In genomic region chr11:70026689-70027088, GRCm38 (mm10) we compare ENCODE assay signal across 8 mouse cellular contexts. TPM values are rescaled to one million over a fixed set of nuclear protein-coding genes. Genes with fewer than 3 reads are reported as not detected.
DNase-seq lines count a peak whose midpoint lies in the region; ATAC-seq lines count a peak whose summit lies in the region.

No protein-coding gene starts in this region.

- H3K27ac ChIP-seq in heart, embryonic 10.5 days: peak overlapping the region; percentile 73
- H3K27ac ChIP-seq in midbrain, embryonic 15.5 days: peak overlapping the region; percentile 98

- ATAC-seq in midbrain, embryonic 15.5 days (replicated peaks): no peak

- H3K4me1 ChIP-seq in heart, embryonic 10.5 days: peaks cover 80% of the 10 kb centered on the region
- H3K4me1 ChIP-seq in midbrain, embryonic 15.5 days: peaks cover 92% of the 10 kb centered on the region

- DNase-seq in layer of hippocampus, postnatal 10 days (ENCODE audit: low spot score in 2 of 2): peak; percentile 48 to 63
- DNase-seq in layer of hippocampus, adult 8-10 months (ENCODE audit: low spot score in 2 of 2): no peak
- peak; percentile 84 for DNase-seq in embryo, embryonic 11 days
- peak; percentile 86 for DNase-seq in heart, embryonic 10.5 days (ENCODE audit: low spot score)
- peak; percentile 26 to 40 for DNase-seq in kidney, postnatal 36 days
- no peak for DNase-seq in layer of hippocampus, adult 9-10 months (ENCODE audit: low spot score)
- DNase-seq in left cerebral cortex, adult 9 months (ENCODE audit: low spot score in 2 of 2): no peak

- under 1% methylated on average over 19 of the region's 19 CpGs for WGBS in heart, embryonic 10.5 days
- 3% methylated on average over 19 of the region's 19 CpGs for WGBS in midbrain, embryonic 15.5 days

- H3K4me2 ChIP-seq in midbrain, embryonic 15.5 days: peak overlapping the region; percentile 66

- H3K4me3 ChIP-seq in heart, embryonic 10.5 days: peak overlapping the region; percentile 54
- H3K4me3 ChIP-seq in midbrain, embryonic 15.5 days: peak overlapping the region; percentile 19

- peaks cover 12% of the 10 kb centered on the region for H3K27me3 ChIP-seq in heart, embryonic 10.5 days (ENCODE audit: insufficient read depth, poor library complexity, severe bottlenecking)
- no peaks in the 10 kb centered on the region for H3K27me3 ChIP-seq in midbrain, embryonic 15.5 days (replicated peaks)

- H3K9me3 ChIP-seq in heart, embryonic 10.5 days: no peaks in the 10 kb centered on the region
- no peaks in the 10 kb centered on the region for H3K9me3 ChIP-seq in midbrain, embryonic 15.5 days

- peak overlapping the region; percentile 26 for H3K9ac ChIP-seq in midbrain, embryonic 15.5 days

- peaks cover 14% of the 10 kb centered on the region for H3K36me3 ChIP-seq in heart, embryonic 10.5 days
- peaks cover 7% of the 10 kb centered on the region for H3K36me3 ChIP-seq in midbrain, embryonic 15.5 days (replicated peaks)

RNA-seq across cellular contexts. Expression of gene Dlg4, which starts 9.9 kb away (rescaled TPM):
- total RNA-seq in layer of hippocampus, postnatal 10 days (2021): 100 to 1,000 TPM; 705 to 717 TPM
- total RNA-seq in layer of hippocampus, adult 8-10 months (2022): 100 to 1,000 TPM; 730 to 858 (median 789) TPM
- 5.7 and 9.3 TPM in 2 replicates for polyA plus RNA-seq in heart, embryonic 10.5 days (2016; fragmentation: Nextera tagmentation; extraction: Ambion mirVana)
- polyA plus RNA-seq in midbrain, embryonic 15.5 days (2015; fragmentation: Nextera tagmentation; extraction: Ambion mirVana): 27.8 and 30.4 TPM in 2 replicates

RNA-seq across cellular contexts. Expression of gene Acadvl, which starts 11.5 kb away (rescaled TPM):
- total RNA-seq in layer of hippocampus, postnatal 10 days (2021): 10 to 100 TPM; 55.7 to 57.6 TPM
- 10 to 100 TPM; 60.3 to 69.1 (median 64.8) TPM for total RNA-seq in layer of hippocampus, adult 8-10 months (2022)
- 79.1 and 102 TPM in 2 replicates for polyA plus RNA-seq in heart, embryonic 10.5 days (2016; fragmentation: Nextera tagmentation; extraction: Ambion mirVana)
- 57.2 and 57.6 TPM in 2 replicates for polyA plus RNA-seq in midbrain, embryonic 15.5 days (2015; fragmentation: Nextera tagmentation; extraction: Ambion mirVana)

RNA-seq across cellular contexts. Expression of gene Dvl2, which starts 26.3 kb away (rescaled TPM):
- 10 to 100 TPM; 26.1 to 38.9 TPM for total RNA-seq in layer of hippocampus, postnatal 10 days (2021)
- 10 to 100 TPM; 35.4 to 54.0 (median 41.6) TPM for total RNA-seq in layer of hippocampus, adult 8-10 months (2022)
- 29.5 and 40.3 TPM in 2 replicates for polyA plus RNA-seq in heart, embryonic 10.5 days (2016; fragmentation: Nextera tagmentation; extraction: Ambion mirVana)
- 30.4 and 31.0 TPM in 2 replicates for polyA plus RNA-seq in midbrain, embryonic 15.5 days (2015; fragmentation: Nextera tagmentation; extraction: Ambion mirVana)

RNA-seq across cellular contexts. Expression of gene Asgr1, which starts 27.2 kb away (rescaled TPM):
- 1 to 10 TPM; 1.2 to 1.3 TPM for total RNA-seq in layer of hippocampus, postnatal 10 days (2021)
- total RNA-seq in layer of hippocampus, adult 8-10 months (2022): 1 to 10 TPM in 1 of 4 experiments, under 1 TPM in 3; 0.79 to 3.0 (median 0.90) TPM
- 0.23 and 0.93 TPM in 2 replicates for polyA plus RNA-seq in heart, embryonic 10.5 days (2016; fragmentation: Nextera tagmentation; extraction: Ambion mirVana)
- polyA plus RNA-seq in midbrain, embryonic 15.5 days (2015; fragmentation: Nextera tagmentation; extraction: Ambion mirVana): 3.7 and 3.8 TPM in 2 replicates

RNA-seq across cellular contexts. Expression of gene Phf23, which starts 31.1 kb away (rescaled TPM):
- total RNA-seq in layer of hippocampus, postnatal 10 days (2021): 10 to 100 TPM; 40.1 to 43.7 TPM
- total RNA-seq in layer of hippocampus, adult 8-10 months (2022): 10 to 100 TPM; 45.2 to 59.7 (median 49.7) TPM
- polyA plus RNA-seq in heart, embryonic 10.5 days (2016; fragmentation: Nextera tagmentation; extraction: Ambion mirVana): 51.8 and 73.3 TPM in 2 replicates
- 57.1 and 58.8 TPM in 2 replicates for polyA plus RNA-seq in midbrain, embryonic 15.5 days (2015; fragmentation: Nextera tagmentation; extraction: Ambion mirVana)

Comparison
In these comparisons a context has a peak if more than half of its experiments do, and no peak if none do; other contexts are left out.
1. DNase-seq: peak in layer of hippocampus, postnatal 10 days (2 of 2), embryo, embryonic 11 days (single experiment), heart, embryonic 10.5 days (single experiment) and kidney, postnatal 36 days (2 of 2); none in layer of hippocampus, adult 8-10 months (0 of 2), layer of hippocampus, adult 9-10 months (single experiment) and left cerebral cortex, adult 9 months (0 of 2).